Mouse (Mus musculus): Measurements from ENCODE around the gene Mfap3l. TPM values are rescaled to one million over a fixed set of nuclear protein-coding genes. Genes with fewer than 3 reads are reported as not detected.
"Not testable (repeated sequence)": the region's sequence is repeated elsewhere in the genome, so short reads cannot be mapped to it uniquely, and the experiment has no call there.

The Mfap3l gene
- 1 to 10 TPM; 6.1 to 7.6 TPM for total RNA-seq (2021)
- long read RNA-seq, experiment 1, full-length matches to known transcripts = 4 of 5 reads
- long read RNA-seq, experiment 1, partial matches to known transcripts = 0 of 5 reads
- long read RNA-seq, experiment 1, other reads (novel, unspliced or antisense) = 1 of 5 reads
- long read RNA-seq, experiment 2, full-length matches to known transcripts = 2 of 3 reads
- long read RNA-seq, experiment 2, partial matches to known transcripts = 0 of 3 reads
- long read RNA-seq, experiment 2, other reads (novel, unspliced or antisense) = 1 of 3 reads

DNA sequence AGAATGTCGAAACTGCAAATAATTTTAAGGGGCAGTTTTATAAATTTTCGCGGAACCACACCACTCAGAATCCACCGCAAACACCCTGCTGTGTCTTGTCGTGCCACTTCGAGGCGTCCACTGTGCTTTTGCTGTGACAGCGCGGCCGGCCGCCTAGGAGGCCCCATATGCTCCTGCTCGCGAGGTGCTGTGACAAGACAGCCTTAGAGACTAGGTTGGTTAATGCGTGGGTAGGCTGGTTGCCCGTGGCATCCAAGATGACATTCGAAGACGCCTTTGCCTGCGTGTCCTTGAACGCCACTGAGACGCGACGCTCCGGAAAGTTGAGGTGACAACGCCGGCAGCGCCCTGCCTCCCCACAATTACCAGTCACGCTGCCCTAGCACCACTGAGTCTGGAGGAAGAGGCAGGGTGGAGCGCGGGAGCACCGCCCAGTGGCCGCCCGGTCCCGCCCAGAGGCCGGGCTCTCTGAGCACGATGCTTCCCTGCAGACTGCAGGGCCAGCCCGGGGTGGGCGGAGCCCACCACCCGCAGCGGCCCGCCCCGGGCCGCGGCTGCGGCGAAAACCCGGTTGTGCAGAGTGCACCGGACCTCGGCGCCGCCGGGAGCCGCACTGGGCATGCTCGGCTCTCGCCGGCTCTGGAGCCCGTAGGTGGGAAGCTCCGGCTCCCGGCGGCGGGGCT, at the start of gene Mfap3l:
TSS of gene Mfap3l (plus strand) at position 578 of the 683 bp plus-strand sequence.
- peak; percentile 88 for DNase-seq

DNA sequence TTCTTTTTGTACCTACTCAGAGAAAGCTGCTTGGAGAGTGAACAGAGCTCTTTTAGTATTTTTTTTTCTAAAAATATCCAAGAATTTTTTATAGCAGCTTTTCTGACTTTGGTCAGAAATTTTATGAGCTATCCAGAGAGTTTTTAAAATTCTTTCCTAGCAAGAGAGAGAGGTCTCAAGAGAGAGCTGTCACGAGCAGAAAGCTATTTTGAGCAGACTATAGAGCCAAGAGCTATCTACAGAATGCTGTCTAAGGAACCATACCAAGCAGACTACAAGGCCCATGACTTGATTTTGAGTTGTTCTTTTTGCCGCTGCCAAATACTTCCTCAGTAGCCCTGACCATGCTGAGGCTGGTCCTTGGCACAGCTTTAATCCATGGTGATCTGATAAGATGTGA, 49.3 kb upstream of the Mfap3l start:
- DNase-seq = no peak

- DNase-seq = not testable (repeated sequence)
Observed at GRCm38 (mm10) chr8:60591352-60592105, 41.1 kb upstream of the Mfap3l start.

- DNase-seq = no peak
Observed at GRCm38 (mm10) chr8:60594761-60595160, 37.9 kb upstream of the Mfap3l start.

GRCm38 (mm10) chr8:60611580-60612111, 21.0 kb upstream of the Mfap3l start:
- no peak for DNase-seq

DNA sequence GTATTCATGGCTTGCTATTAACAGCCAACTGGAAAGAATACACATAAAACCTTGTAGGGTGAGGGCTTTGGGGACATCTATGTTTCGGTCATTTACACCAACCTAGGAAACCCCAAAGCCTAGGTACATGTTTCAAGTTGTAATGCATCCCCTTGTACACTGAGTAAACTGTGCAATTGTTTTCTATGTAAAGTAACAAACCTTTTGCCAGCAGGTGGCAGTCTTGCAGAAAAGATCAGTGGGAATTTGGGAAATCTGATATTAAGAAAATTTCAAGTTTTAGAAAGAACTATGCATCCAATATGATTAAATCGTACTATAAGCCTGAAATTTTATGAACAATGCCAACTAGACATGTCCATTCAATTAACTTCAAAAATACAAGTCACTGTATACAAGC, 15.7 kb upstream of the Mfap3l start:
- peak; percentile 38 for DNase-seq

GRCm38 (mm10) chr8:60621561-60621960, 11.1 kb upstream of the Mfap3l start:
- no peak for DNase-seq

- DNase-seq = no peak
Observed at GRCm38 (mm10) chr8:60622056-60622455, 10.6 kb upstream of the Mfap3l start.

DNA sequence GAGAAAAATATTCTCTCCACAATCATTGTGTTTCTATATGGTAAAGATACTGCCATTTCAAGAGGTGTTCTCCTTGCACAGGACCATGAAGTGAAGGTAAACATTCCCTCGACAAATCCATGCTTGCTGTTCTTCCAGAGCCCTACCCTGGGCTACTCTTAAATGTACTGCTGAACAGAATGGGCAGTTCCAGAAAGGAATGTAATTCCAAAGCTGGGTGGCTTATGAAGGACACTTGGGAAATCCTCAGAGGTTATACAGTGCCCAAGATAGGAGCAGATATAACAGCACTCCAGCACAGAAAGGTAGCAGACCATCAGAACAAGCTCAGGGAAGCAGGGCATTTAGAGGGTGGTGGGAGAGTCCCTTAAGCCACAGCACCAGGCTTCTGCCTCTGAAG, 9.2 kb upstream of the Mfap3l start:
- no peak for DNase-seq

DNA sequence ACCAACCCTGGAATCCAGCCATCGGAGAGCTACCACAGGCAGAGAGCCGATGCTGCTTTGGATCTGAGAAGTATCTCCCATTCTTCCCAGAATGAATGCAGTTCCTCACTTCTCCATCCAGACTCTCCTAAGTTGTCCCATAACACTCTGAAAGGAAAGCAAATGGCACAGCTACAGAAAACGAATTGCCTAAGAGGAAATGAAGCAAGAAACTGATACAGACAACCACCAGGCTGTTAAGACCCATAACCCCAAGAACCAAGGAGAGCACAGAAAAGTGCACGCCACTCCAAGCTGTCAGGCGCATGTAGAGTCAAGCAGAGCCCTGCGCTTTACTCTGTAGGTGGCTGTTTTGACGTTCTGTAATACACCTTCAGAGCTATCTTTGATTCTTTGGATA, 7.9 kb upstream of the Mfap3l start:
- no peak for DNase-seq

- no peak for DNase-seq
Observed at GRCm38 (mm10) chr8:60627937-60628336, 4.7 kb upstream of the Mfap3l start.

DNA sequence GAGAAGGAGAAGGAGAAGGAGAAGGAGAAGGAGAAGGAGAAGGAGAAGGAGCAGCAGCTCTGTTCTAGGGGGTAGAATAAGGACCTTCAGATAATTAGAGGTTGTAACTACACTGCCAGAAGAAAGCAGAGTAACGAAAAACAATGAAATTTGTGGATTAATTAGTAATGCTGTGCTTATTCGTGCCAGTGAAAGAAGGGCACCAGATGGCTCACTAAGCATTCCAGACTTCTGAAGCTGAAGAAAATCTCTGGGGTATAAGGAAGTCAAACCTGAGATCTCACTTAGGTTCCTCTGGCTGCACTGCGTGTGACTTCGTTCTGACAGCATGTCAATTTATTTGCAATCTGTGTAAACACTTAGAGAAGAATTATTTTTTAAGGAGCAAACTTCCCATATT, 3.6 kb upstream of the Mfap3l start:
- no peak for DNase-seq

DNA sequence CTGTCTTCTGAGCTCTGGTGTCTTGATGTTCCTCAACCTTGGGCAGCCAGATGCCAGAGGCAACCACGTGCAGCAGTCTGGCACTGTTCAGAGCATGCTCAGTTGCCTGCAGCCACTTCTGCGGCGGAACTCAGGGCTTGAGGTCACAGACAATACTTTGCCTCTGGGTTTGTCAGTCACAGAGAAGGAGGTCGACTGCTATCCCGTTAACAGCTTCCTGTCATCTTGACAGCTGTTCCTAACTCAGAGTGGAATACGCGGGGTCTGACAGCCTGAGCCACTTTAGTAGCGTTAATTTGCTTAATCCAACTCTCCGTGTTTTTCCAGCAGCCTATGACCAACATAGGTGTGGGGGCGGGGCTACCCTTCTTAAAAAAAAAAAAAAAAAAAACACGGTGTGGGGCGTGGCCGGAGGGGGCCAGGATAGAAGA, 1.1 kb upstream of the Mfap3l start:
- DNase-seq = peak; percentile 64

- peak; percentile 26 for DNase-seq
Observed at GRCm38 (mm10) chr8:60632933-60633655, 467 bp downstream of the Mfap3l start.

GRCm38 (mm10) chr8:60634921-60635320, 2.3 kb downstream of the Mfap3l start:
- DNase-seq = no peak

- no peak for DNase-seq
Observed at GRCm38 (mm10) chr8:60635846-60636245, 3.2 kb downstream of the Mfap3l start.

GRCm38 (mm10) chr8:60640046-60640445, 7.4 kb downstream of the Mfap3l start:
- no peak for DNase-seq

- no peak for DNase-seq
Observed at GRCm38 (mm10) chr8:60643416-60644020, 10.9 kb downstream of the Mfap3l start.

- no peak for DNase-seq
Observed at GRCm38 (mm10) chr8:60645164-60645563, 12.5 kb downstream of the Mfap3l start.

GRCm38 (mm10) chr8:60645911-60646310, 13.3 kb downstream of the Mfap3l start:
- DNase-seq = no peak

DNA sequence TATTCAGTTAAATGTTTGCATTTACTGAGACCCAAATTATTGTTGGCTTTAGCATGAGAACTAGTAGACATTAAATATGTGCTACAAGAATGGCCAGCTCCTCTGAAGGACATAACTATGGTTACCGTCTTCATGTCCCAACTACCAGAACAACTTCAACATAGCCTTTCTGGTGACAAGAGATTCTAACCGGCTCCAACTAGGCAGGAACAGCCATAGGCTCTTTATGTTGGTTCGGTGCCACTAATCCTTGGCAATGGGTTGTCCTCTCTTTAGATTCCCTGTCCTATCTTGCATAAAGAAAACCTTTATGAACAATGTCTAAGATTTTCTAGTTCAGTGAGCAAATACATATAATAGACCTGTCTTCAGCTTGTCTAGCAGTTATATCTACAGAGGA, 14.7 kb downstream of the Mfap3l start:
- no peak for DNase-seq

DNA sequence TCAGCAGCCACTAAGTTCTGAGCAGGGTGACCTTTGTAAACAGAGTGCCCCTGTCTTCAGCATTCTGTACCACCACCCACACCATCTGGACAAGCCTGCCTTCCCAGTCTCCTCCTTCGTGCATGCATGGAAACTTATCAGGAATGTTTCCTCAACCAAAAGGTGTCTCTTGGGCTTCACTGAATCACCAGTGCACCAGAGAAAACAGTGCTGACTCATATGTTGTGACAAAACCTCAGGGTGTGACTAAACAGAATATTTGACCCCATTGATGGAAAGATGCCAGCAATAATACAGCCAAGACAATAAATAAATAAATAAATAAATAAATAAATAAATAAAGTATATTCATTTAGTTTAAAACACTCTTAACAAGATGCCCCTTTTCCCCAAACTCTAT, 16.5 kb downstream of the Mfap3l start:
- DNase-seq = no peak
